Mouse (Mus musculus) megakaryocyte progenitor cell, adult 5-6 weeks (primary cell): Measurements from ENCODE around the gene 4930562C15Rik. TPM values are rescaled to one million over a fixed set of nuclear protein-coding genes. Genes with fewer than 3 reads are reported as not detected.
"Not testable (repeated sequence)": the region's sequence is repeated elsewhere in the genome, so short reads cannot be mapped to it uniquely, and the experiment has no call there.

ENCODE experiments used
- ATAC-seq: replicated peaks from 2 replicates; pipeline ENCODE4 v1.8.0; 2016; ENCODE audit warnings: mild to moderate bottlenecking, moderate TSS enrichment, inconsistent platforms; ENCODE audit not compliant: poor library complexity
- total RNA-seq, 2 experiments: library from RNA; stranded (forward) in 1 of 2; stranded (reverse) in 1 of 2; fragments of 157-497, 149-512 nt in 1 of 2; fragments of 200-1000 nt in 1 of 2; gene quantifications; 2 replicates each; pipeline versions ENCODE4 v1.2.3 to v1.2.4; 2015 to 2017

The 4930562C15Rik gene
- total RNA-seq (2015) (not detected in 2 replicates), total RNA-seq (2017) (not detected in 2 replicates)

DNA sequence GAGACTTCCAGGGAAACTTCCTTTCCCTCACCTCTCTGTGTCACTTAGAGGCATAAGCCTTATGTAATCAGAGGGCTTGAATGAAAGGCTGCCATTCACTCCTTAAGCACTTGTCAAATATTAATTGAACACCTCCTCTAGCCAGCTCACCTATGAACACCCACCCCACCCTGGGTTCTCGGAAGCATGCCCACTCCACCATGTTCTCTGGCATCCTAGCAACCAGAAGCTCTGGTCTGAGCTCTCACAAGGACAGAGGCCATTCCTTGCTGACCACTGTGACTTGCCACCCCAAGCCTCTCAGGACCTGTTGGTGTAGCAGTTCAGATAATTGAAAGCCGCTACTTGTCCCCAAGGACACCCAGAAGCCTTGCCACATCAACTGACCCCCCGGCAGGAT lies at the start of gene 4930562C15Rik:
4930562C15Rik (plus strand) TSS at position 226 of the 400 bp plus-strand sequence.
- no peak for ATAC-seq

DNA sequence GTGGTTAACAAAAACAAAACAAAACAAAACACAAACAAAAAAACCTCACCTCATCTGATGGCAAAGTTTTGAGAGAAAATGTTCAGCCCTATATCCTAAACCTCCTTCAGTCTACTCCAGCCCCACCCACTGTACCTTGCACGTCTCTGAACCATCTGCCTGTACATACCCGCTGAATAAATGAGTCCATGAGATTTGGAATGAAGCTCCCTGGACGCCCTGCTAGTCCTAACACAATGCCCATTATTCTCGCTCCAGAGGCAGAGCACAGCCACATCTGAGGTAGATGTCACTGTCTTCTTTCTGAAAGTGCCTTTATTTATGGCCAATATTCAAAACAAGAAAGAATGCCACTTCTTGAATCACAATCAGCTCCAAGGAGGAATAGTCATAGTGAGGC lies 49.5 kb upstream of the 4930562C15Rik start:
- no peak for ATAC-seq

GRCm38 (mm10) chr16:4788176-4788575 lies 47.0 kb upstream of the 4930562C15Rik start:
- ATAC-seq: no peak

GRCm38 (mm10) chr16:4789311-4789768 lies 45.9 kb upstream of the 4930562C15Rik start:
- peak; percentile 16 for ATAC-seq

- ATAC-seq: peak; percentile 93
Measured at GRCm38 (mm10) chr16:4789810-4790559, 45.2 kb upstream of the 4930562C15Rik start, which contains the start of gene Cdip1. Gene Cdip1 (minus strand): TSS chr16:4790292.

DNA sequence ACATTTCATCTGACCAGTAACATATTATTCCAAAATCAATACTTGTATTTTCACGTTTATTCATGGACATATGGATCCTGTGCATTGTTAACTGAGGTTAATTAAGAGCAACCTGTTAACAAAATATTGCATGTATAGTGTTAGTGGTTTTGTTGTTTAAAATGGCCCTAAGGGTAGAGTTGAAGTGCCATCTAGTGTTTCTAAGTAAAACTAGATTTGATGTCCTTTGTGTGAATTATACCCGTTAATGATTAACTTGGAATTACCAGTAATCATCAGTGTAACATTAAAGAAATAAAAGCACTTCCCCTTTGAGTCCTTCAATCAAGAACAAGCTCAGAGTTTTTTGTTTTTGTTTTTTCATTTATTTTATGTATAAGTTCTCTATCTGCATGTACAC lies 43.9 kb upstream of the 4930562C15Rik start:
- ATAC-seq: peak; percentile 27; the same call in 1 of the 2 replicates

DNA sequence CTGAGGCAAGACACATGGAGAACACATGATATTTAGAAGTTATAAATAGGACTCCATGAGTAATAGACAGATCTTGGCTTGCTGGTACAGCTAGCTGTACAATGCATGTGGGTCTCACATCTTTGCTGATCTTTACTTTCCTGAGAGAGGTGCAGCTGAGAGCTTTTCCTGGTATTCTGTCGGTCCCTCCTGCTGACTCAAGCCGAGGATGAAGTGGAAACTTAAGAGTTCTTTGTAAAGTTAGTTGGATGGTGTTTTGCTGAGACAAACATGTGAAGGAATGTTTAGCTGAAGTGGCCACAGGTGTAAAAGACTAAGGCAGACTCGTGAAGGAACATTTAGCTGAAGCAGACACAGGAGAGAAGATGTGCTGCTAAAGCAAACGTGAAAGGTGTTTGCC lies 38.6 kb upstream of the 4930562C15Rik start:
- no peak for ATAC-seq

GRCm38 (mm10) chr16:4818349-4818748 lies 16.9 kb upstream of the 4930562C15Rik start:
- ATAC-seq: no peak

DNA sequence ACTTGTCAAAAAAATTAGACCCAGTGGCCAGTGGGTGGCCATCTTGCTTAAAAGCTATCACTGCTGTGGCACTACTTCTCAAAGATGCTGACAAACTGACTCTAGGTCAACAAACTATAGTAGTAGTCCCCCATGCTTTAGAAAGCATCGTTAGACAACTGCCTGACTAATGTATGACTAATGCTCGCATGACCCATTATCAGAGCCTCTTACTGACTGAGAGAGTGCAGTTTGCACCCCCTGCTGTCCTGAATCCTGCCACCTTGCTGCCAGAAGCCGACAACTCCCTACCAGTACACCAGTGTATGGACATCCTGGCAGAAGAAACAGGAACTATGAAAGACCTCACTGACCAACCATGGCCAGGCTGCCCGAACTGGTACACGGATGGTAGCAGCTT lies 10.8 kb upstream of the 4930562C15Rik start:
- ATAC-seq: not testable (repeated sequence)

- no peak for ATAC-seq
Measured at GRCm38 (mm10) chr16:4827639-4828038, 7.6 kb upstream of the 4930562C15Rik start.

GRCm38 (mm10) chr16:4829271-4829900 lies 5.8 kb upstream of the 4930562C15Rik start:
- ATAC-seq: no peak

DNA sequence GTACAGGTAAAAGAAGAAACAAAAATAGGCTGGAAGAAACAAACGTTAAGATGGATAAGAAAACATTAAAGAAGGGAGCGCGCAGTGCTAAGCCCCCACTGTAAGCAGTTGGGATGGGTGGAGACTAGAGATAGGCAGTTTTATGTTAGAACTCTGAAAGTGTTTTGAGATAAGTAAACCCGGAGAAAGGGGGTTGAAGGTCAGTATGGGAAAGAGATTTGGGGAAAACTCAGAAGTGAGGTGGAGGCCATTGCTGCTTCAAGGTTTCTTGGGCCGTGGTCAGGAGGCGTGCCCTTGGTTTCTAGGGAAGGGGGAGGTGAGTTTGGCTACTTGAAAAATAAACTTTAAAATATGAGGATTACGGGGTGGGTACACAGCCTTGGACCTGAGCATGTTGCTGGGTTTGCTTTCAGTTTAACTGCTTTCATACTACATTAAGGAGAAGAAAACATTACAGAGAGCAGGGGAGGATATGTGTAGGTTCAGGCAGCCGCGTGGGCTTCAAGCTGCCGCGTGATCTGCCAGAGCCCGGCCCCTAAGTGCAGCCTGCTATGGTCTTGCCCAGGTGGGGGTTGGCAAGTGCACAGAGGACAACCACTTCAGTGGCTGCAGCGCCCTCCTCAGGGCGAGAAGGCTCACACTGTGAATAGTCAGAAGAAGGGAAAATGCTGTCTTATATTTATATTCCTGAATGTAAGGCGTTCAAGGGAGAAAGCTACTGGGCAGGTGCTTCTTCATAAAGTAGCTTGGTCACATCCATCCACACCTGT lies 3.4 kb upstream of the 4930562C15Rik start:
- peak; percentile 91 for ATAC-seq

GRCm38 (mm10) chr16:4833858-4834257 lies 1.4 kb upstream of the 4930562C15Rik start:
- ATAC-seq: no peak

GRCm38 (mm10) chr16:4837631-4838030 lies 2.4 kb downstream of the 4930562C15Rik start:
- no peak for ATAC-seq

DNA sequence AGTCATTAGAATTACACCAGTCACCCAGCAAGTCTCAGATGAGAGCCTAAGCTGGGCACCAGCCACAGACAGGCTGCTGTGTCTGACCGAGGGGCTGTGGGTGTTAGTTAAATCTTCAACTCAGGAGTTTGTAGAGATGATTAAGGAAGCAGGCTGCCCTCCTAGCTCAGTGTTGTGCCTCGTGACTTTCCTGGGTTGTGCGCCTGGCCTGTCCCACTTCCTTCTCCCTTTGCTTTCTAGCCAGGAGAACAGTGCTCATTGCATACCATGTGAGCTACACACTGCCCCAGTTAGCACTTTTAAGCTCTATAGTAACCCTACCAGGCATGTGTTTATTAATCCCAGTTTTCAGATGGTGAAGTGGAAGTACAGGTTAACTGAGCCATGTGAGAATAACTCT lies 4.3 kb downstream of the 4930562C15Rik start:
- ATAC-seq: no peak

DNA sequence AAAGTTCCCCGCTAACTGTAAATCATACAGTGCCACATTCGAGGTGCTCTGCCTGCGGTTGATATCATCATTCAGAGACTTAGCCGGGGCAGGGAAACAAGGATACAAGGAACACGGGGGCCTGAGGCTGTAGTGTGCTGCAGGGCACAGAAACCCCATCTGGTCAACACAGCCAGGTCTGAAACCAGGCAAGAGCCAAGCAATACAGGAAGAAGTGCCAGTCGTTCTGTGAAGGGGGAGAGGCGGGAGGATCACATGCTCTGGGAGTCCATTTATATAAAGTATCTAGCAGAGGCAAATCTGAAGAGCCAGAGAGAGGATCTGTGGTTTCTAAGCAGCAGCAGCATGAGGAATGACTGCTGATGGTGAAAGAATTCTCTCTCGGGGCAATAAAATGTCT lies 5.0 kb downstream of the 4930562C15Rik start:
- ATAC-seq: no peak

DNA sequence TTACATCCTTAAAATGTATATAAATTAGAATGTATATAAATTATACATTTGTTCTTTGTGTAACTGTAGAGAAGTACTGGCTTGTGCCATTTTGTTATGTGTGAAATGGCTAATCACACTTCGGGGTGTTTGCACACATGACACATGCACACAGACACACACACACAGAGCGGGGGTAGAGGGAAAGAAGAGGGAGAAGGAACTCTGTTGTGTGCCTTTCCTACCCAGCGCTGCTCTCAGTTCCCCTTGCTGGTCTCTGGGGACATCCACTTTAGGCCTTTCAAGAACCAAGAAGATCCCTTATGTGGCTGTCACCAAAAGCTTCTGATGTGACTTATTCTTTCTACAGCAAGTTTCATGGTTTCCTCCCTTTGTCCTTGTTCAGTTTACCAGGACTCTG lies 11.8 kb downstream of the 4930562C15Rik start:
- peak; percentile 34; the same call in 1 of the 2 replicates for ATAC-seq

- no peak for ATAC-seq
Measured at GRCm38 (mm10) chr16:4848090-4848489, 12.9 kb downstream of the 4930562C15Rik start.

GRCm38 (mm10) chr16:4850361-4850760 lies 15.1 kb downstream of the 4930562C15Rik start:
- ATAC-seq: no peak

DNA sequence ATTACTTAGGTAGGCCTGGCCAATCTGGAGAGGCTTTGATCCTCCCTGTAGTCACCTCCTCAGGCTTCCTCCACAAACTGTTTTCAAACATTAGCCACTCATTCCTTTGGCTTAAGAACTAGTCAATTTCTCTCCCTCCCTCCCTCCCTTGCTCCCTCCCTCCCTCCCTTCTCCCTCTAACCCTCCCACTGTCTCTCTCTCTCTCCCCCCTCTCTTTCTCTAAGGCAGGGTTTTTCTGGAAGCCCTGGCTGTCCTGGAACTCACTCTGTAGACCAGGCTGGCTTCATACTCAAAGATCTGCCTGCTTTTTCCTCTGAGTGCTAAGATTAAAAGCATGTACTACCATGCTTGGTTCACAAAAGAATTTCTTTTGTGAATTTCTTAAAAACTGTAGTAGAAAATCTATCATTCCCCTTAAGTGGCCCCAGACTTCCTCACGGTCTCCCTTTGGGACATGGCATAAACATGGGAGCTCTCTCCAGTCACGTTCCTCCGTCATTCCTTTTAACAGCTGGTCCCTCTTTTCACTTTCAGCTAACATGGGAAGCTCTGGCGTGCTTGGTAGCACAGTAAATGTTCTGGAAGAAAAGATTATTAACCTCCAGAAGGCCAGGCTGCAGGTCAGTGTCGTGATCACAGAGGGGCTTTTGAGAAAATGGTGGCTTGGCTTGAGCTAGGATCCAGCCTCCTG lies 15.9 kb downstream of the 4930562C15Rik start:
- no peak for ATAC-seq
